Mouse (Mus musculus) C2C12 (cell line): ENCODE measurements around the gene Elf2.

ENCODE experiments used
- CTCF ChIP-seq: IDR thresholded peaks from one replicate; pipeline ENCODE4 v1.5.1; 2011; ENCODE audit not compliant: control insufficient read depth, insufficient read depth, insufficient read length
- FOSL1 ChIP-seq: IDR thresholded peaks from one replicate; pipeline ENCODE4 v1.8.0; 2011; ENCODE audit warnings: mild to moderate bottlenecking, low read length; ENCODE audit not compliant: poor library complexity, insufficient read depth, severe bottlenecking
- MAX ChIP-seq: IDR thresholded peaks from one replicate; pipeline ENCODE4 v1.6.1; 2011; ENCODE audit warnings: mild to moderate bottlenecking, control low read depth
- MYOD1 ChIP-seq: IDR thresholded peaks from one replicate; pipeline ENCODE4 v1.6.1; 2011; ENCODE audit warnings: low read depth; ENCODE audit not compliant: control insufficient read depth, insufficient read length
- USF1 ChIP-seq: IDR thresholded peaks from one replicate; pipeline ENCODE4 v1.6.1; 2011; ENCODE audit warnings: low read depth, mild to moderate bottlenecking, control low read depth, moderate library complexity

DNA sequence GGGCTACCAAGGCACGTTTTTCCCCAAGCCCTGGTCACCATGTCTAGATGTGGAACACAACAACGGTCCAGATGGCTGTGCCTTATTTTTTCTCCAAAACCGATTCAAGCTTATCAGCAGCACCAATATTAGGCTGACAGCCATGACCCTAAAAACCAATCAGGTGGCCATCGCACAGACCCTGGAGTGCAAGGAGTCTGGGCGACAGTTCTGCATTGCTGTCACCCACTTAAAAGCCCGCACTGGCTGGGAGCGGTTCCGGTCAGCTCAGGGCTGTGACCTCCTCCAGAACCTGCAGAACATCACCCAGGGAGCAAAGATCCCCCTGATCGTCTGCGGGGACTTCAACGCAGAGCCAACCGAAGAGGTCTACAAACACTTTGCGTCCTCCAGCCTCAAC is 90.6 kb downstream of the Elf2 start:
- TF ChIP-seq MYOD1 (no peak), CTCF (no peak), MAX (no peak), FOSL1 (no peak), USF1 (no peak)
